Mouse (Mus musculus) stomach, embryonic 14.5 days (tissue): ENCODE results near the gene G6pc. TPM values are rescaled to one million over a fixed set of nuclear protein-coding genes. Genes with fewer than 3 reads are reported as not detected.
A peak's percentile ranks its signal among the peaks of the same experiment; 100 is the strongest.
"Not testable (repeated sequence)": the region's sequence is repeated elsewhere in the genome, so short reads cannot be mapped to it uniquely, and the experiment has no call there.

Source experiments
- ATAC-seq: fragments of 200-750 bp; cut with Nextera tagmentation; 2 replicates; pipeline ENCODE4 v1.8.0; 2017; ENCODE audit warnings: low read depth, moderate TSS enrichment; ENCODE audit not compliant: insufficient number of reproducible peaks, insufficient read depth, low FRiP score
- H3K27ac ChIP-seq: fragments of 300-500 bp; sonication (generic); 2 replicates; pipeline ENCODE4 v1.5.1; 2014; ENCODE audit warnings: mild to moderate bottlenecking, low read length, moderate library complexity, mixed read lengths
- H3K27me3 ChIP-seq: fragments of 300-500 bp; sonication (generic); 2 replicates; pipeline ENCODE4 v1.6.1; 2014; ENCODE audit warnings: low read length, control low read depth, mixed read lengths; ENCODE audit not compliant: control insufficient read depth, insufficient read depth
- H3K36me3 ChIP-seq: fragments of 300-500 bp; sonication (generic); 2 replicates; pipeline ENCODE4 v1.6.1; 2014; ENCODE audit warnings: mild to moderate bottlenecking, control low read depth, low read length, moderate library complexity, mixed read lengths; ENCODE audit not compliant: control insufficient read depth, insufficient read depth
- H3K4me1 ChIP-seq: fragments of 300-500 bp; sonication (generic); 2 replicates; pipeline ENCODE4 v1.6.1; 2014; ENCODE audit warnings: low read length, control low read depth, mixed read lengths; ENCODE audit not compliant: control insufficient read depth, insufficient read depth
- H3K4me2 ChIP-seq: fragments of 300-500 bp; sonication (generic); replicated peaks from 2 replicates; pipeline ENCODE4 v1.6.1; 2014; ENCODE audit warnings: low read depth, low read length, control low read depth
- H3K4me3 ChIP-seq: fragments of 300-500 bp; sonication (generic); 2 replicates; pipeline ENCODE4 v1.5.1; 2014; ENCODE audit warnings: low read depth, low read length, control low read depth
- H3K9ac ChIP-seq: fragments of 300-500 bp; sonication (generic); replicated peaks from 2 replicates; pipeline ENCODE4 v1.6.1; 2014; ENCODE audit warnings: low read depth, mild to moderate bottlenecking, control low read depth, low read length, moderate library complexity, mixed read lengths
- H3K9me3 ChIP-seq: fragments of 300-500 bp; sonication (generic); 2 replicates; pipeline ENCODE4 v1.6.1; 2016; ENCODE audit warnings: low read depth, low read length, control low read depth; ENCODE audit not compliant: control insufficient read depth
- WGBS: fragments of 180-500 bp; shearing (Covaris S2); extraction: QIAGEN DNeasy Blood & Tissue Kit; methylation state at CpG from one replicate; pipeline ENCODE4 v1.1.7; 2014; 5-methylcytosine and 5-hydroxymethylcytosine counted together
- polyA plus RNA-seq: library from polyadenylated mRNA; unstranded; fragments of >200 nt; fragmentation: Nextera tagmentation; extraction: Ambion mirVana; gene quantifications from 2 replicates; pipeline ENCODE4 v1.2.1, GENCODE M21; 2014

G6pc gene
- polyA plus RNA-seq, 1 experiment from 2014 or later: not detected

- Histone ChIP-seq H3K36me3 (no peaks in the 10 kb centered on the region), H3K4me1 (no peaks in the 10 kb centered on the region), H3K27me3 (no peaks in the 10 kb centered on the region), H3K4me3 (no peak overlapping the region), H3K27ac (no peak overlapping the region), H3K9ac (no peak overlapping the region), H3K4me2 (no peak overlapping the region), H3K9me3 (no peaks in the 10 kb centered on the region)
- ATAC-seq: no peak
- 44% methylated on average over 3 of the region's 3 CpGs for WGBS
Observed at GRCm38 (mm10) chr11:101360651-101361113, 6.7 kb upstream of the G6pc start.

DNA sequence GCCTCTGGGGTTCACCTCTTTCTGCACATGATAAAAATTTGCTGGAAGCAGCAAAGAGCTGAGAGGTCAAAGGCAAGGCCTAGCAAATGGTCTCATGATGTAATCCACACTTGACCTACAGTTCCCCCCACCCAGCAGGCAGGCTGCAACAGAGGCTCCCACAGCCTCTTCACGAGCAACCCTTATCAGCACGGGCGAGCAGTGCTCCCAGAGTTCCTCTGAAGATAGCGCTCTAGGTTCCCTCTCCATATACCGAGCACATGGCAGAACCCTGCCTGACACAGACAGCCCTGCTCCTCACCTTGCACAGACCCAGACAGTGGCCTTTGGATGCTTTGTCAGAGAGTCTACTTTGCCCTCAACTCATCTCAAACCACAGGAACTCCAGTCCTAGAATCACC, 2.8 kb upstream of the G6pc start:
- Histone ChIP-seq H3K9ac (no peak overlapping the region), H3K4me2 (no peak overlapping the region), H3K9me3 (no peaks in the 10 kb centered on the region), H3K4me3 (no peak overlapping the region), H3K36me3 (no peaks in the 10 kb centered on the region), H3K27me3 (no peaks in the 10 kb centered on the region), H3K4me1 (no peaks in the 10 kb centered on the region), H3K27ac (no peak overlapping the region)
- ATAC-seq: no peak
- WGBS: 62% methylated on average over 5 of the region's 5 CpGs

DNA sequence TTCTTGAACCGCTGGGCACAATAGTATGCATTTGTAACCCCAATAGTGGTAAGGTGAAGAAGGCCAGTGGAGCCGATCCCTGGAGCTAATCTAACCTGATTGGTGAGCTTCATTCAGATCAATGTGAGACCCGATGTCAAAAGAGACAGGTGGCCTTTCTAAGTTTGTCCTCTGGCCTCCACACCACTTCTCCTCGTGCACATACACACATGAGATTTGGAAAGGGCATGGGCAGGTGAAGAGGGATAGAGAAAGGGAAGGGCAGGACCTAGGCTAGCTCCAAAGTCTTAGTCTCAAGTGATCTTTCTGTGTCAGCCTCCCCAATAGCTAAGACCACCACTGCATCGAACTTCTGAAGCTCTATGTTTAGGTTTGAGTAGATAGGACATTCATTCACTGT, 2.8 kb downstream of the G6pc start:
- Histone ChIP-seq H3K27ac (no peak overlapping the region), H3K36me3 (no peaks in the 10 kb centered on the region), H3K9me3 (no peaks in the 10 kb centered on the region), H3K27me3 (no peaks in the 10 kb centered on the region), H3K4me2 (no peak overlapping the region), H3K4me3 (no peak overlapping the region), H3K9ac (no peak overlapping the region), H3K4me1 (no peaks in the 10 kb centered on the region)
- 68% methylated on average over 5 of the region's 5 CpGs for WGBS
- no peak for ATAC-seq

GRCm38 (mm10) chr11:101374421-101374938, 7.1 kb downstream of the G6pc start:
- H3K4me3 ChIP-seq: no peak overlapping the region
- no peak overlapping the region for H3K9ac ChIP-seq
- no peak overlapping the region for H3K27ac ChIP-seq
- H3K9me3 ChIP-seq: no peaks in the 10 kb centered on the region
- WGBS: 56% methylated on average over 7 of the region's 7 CpGs
- H3K4me2 ChIP-seq: no peak overlapping the region
- no peak for ATAC-seq
- H3K4me1 ChIP-seq: no peaks in the 10 kb centered on the region
- no peaks in the 10 kb centered on the region for H3K36me3 ChIP-seq
- H3K27me3 ChIP-seq: no peaks in the 10 kb centered on the region

GRCm38 (mm10) chr11:101378196-101378595, 10.8 kb downstream of the G6pc start:
- not testable (repeated sequence) for H3K4me2 ChIP-seq, H3K9me3 ChIP-seq, ATAC-seq, H3K4me3 ChIP-seq, H3K36me3 ChIP-seq, H3K9ac ChIP-seq, H3K27me3 ChIP-seq, H3K27ac ChIP-seq, H3K4me1 ChIP-seq
- WGBS: 87% methylated on average over 8 of the region's 8 CpGs

GRCm38 (mm10) chr11:101378926-101379325, 11.6 kb downstream of the G6pc start:
- Histone ChIP-seq H3K4me1 (no peaks in the 10 kb centered on the region), H3K4me3 (no peak overlapping the region), H3K27me3 (no peaks in the 10 kb centered on the region), H3K9ac (no peak overlapping the region), H3K27ac (no peak overlapping the region), H3K36me3 (no peaks in the 10 kb centered on the region), H3K9me3 (no peaks in the 10 kb centered on the region), H3K4me2 (no peak overlapping the region)
- ATAC-seq: no peak
- WGBS: 76% methylated on average over 6 of the region's 6 CpGs

DNA sequence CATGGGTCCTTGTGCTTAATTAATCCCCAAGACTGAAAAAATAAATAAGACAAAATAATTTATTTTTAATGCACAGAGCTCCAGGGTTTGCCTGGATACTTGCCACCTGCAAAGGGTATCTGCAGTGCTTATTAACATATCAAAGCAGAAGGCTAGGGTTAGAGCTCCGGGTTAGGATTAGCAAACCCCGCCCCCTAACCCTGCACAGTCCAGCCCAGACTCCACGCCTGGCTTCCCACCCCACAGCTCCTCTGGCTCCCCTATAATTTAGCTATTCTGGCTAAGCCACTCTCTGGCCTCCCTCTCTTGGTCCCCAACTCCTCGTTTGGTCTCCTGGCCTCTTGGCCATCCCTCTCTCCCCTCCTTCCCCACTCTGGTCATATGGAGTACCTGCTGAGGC, 14.5 kb downstream of the G6pc start:
- H3K9ac ChIP-seq: no peak overlapping the region
- ATAC-seq: no peak
- no peak overlapping the region for H3K4me3 ChIP-seq
- no peaks in the 10 kb centered on the region for H3K9me3 ChIP-seq
- WGBS: 25% methylated on average over 4 of the region's 4 CpGs
- H3K27me3 ChIP-seq: no peaks in the 10 kb centered on the region
- H3K4me1 ChIP-seq: no peaks in the 10 kb centered on the region
- no peaks in the 10 kb centered on the region for H3K36me3 ChIP-seq
- H3K27ac ChIP-seq: no peak overlapping the region
- H3K4me2 ChIP-seq: no peak overlapping the region

- no peak overlapping the region for H3K9ac ChIP-seq
- WGBS: 2% methylated on average over 8 of the region's 8 CpGs
- no peaks in the 10 kb centered on the region for H3K36me3 ChIP-seq
- no peak overlapping the region for H3K4me3 ChIP-seq
- H3K4me1 ChIP-seq: no peaks in the 10 kb centered on the region
- H3K27me3 ChIP-seq: no peaks in the 10 kb centered on the region
- no peaks in the 10 kb centered on the region for H3K9me3 ChIP-seq
- no peak overlapping the region for H3K4me2 ChIP-seq
- peak; percentile 61; the same call in 1 of the 2 replicates for ATAC-seq
- H3K27ac ChIP-seq: no peak overlapping the region
Observed at GRCm38 (mm10) chr11:101395110-101395509, 27.7 kb downstream of the G6pc start.

- H3K4me2 ChIP-seq: no peak overlapping the region
- ATAC-seq: no peak
- H3K27ac ChIP-seq: no peak overlapping the region
- H3K27me3 ChIP-seq: no peaks in the 10 kb centered on the region
- H3K36me3 ChIP-seq: peaks cover 30% of the 10 kb centered on the region
- 86% methylated on average over 2 of the region's 2 CpGs for WGBS
- no peak overlapping the region for H3K9ac ChIP-seq
- H3K4me1 ChIP-seq: peaks cover 6% of the 10 kb centered on the region; the same call in 1 of the 2 replicates
- no peak overlapping the region for H3K4me3 ChIP-seq
- H3K9me3 ChIP-seq: no peaks in the 10 kb centered on the region
Observed at GRCm38 (mm10) chr11:101415306-101415705, 47.9 kb downstream of the G6pc start.
